Mouse (Mus musculus) kidney, postnatal 4 days (tissue): ENCODE data around the gene Cfap298.

Source experiments
- DNase-seq, 2 experiments: peaks; one replicate each; pipeline ENCODE4 v3.0.0; 2021; ENCODE audit warnings: mixed read lengths in 2 of 2

The Cfap298 gene

DNA sequence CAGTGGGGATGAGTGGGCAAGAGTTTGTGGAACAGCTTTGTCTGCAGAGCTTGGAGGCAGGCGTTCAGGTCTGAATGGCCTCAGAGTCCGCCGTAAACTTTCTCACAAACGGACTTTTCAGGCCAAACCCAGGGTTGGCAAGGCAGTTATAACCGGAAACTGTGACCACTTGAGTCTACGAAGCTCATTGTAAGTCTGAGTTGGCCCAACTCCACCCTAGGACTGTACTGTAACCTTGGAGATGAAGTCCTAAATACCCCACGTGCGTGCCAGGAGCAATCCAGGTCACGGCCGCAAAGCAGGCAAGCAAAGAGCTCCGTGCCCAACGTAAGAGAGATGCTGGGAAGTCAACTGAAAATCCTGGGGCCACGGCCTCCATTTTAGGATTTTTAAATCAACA, 23.1 kb downstream of the Cfap298 start:
- peak in 1 of 2 experiments; percentile 28 for DNase-seq

DNA sequence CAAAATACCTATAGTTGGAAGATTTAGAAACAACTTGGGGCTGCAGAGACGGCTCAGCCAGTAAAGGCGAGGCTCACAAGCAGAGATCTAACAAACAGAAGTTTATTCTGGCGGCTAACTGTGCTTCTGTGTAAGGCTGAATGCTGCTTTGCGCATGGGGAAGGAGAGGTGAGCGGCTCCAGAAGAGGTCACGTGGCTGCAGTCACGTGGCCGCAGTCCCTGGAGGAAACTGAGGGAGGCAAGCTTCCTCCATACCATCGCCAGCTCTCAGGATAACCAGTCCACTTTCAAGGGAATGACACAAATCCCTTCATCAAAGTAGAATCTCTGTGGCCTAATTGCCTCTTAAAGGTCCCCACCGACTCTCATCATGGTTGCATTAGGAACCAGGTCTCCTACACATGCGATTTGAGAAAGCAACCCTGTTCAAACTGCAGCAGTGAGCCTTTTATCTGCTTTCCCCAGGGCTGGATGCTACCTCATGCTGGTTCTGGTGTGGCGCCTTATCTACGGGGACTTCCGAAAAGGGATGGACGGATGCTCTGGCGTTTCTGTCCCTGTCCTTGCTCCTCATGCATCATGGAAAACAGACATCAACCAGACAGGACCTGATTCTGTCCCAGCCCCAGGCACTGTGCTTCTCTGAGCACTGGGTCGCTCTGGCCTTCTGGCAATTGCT, 23.9 kb downstream of the Cfap298 start:
- DNase-seq: no peak

DNA sequence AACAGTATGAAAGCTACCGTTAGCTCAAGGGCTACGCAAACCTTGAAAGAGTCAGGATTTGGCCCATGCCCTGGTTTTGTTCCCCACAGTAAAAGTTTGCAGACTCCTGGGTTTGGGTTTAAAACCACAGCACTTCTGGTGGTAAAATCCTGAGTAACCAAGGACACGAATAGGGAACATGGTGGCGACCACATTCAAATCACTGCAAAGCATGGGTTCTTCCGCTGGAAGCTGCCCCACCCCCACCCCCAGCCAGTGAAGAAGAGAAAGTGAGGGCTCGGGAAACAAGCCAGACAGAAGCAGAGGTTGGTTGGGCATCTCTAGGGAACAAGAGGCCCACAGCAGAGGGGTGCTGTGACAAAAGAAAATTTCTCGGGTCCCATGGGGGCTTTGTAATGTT, 27.7 kb downstream of the Cfap298 start:
- no peak for DNase-seq

DNA sequence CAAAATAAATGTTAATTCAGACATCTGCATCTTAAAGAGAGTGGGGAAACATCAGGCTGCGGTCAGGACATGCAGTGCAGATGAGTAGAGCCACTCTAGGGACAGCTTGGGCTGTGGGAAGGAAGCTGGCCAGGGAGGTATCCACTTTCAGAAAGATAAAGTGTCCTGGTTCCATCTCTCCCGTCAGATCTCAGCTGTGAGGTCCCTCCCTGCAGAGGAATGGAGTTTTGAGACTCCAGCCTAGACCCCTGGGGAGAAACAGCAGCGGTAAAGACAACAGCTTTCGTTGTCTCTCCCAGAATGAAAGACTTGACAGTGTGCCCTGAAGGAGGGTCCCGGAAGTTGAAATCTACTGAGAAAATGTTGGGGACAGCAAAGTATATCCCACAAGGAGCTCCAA, 31.6 kb downstream of the Cfap298 start:
- no peak for DNase-seq

DNA sequence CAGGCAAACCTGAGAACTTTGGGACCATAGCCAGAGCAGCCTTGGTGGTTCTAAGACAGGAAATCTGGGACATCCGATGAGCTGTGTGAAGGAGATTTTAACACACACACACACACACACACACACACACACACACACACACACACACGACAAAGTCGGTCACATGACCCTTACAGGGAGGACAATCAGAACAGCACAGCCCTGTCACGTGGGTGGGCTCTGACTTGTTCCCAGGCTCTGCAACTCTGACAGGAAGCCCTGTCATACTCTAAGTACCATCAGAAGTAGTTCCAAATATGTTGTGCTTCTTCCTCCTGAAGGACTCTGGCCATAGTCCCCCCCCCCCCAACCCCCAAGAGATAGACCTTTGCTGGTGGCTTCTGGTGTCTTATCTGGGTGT, 33.5 kb downstream of the Cfap298 start:
- DNase-seq: no peak

DNA sequence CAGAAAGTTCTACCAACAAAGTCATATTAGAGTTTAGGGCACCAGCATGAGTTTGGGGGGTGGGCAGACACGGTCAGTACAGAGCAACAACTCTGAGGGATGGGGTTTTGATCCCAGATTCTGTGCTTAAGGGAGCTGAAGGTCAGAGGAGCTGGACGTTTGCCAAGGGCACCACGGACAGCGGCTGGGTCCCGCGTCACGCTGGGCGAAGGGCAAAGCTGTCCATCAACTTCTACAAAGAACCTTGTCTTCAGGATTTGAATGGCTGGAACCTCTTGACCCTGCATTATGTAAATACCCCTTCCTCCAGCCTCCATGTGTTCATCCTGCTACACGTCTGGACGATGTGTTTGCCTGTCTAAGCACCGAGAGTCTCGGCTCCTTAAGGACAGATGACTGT, 35.4 kb downstream of the Cfap298 start:
- peak; percentile 37 to 58 for DNase-seq

DNA sequence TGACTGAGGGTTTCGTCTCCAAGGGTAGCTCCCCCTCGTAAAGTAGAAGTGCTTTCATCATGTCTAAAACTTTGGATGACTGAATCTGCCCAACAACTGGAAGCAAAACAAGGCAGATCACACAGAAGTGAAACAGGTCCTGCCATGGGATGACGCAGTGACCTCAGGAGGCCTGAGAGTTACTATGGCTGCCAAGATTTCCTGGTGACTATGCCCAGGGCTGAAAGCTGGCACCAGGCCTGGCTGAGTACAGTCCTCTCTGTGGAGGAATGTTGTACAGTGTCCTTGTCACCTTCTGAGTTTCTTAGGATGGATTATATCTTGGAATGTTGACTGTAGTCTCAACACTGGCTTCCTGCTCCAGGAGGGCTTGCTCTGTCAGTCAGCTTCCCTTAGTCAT, 37.3 kb downstream of the Cfap298 start:
- DNase-seq: no peak

DNA sequence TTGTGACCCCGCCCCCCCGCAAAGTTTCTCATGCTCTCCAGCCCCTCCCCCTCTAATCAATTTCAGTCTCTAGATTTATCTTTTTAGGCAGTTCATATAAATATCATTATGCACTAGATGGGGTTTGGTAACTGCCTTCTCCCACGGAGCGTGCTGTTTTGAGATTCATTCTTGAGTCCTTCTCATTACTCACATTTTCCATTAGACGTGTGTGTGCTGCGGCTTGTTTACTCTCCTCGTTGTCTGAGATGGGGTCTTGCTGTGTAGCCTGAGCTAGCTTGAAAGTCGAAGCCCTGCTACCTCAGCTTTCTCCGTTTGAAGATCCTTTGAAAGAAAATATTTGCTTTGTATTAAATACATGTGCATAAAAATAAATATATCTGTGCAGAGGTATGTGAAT, 41.1 kb downstream of the Cfap298 start:
- no peak for DNase-seq

DNA sequence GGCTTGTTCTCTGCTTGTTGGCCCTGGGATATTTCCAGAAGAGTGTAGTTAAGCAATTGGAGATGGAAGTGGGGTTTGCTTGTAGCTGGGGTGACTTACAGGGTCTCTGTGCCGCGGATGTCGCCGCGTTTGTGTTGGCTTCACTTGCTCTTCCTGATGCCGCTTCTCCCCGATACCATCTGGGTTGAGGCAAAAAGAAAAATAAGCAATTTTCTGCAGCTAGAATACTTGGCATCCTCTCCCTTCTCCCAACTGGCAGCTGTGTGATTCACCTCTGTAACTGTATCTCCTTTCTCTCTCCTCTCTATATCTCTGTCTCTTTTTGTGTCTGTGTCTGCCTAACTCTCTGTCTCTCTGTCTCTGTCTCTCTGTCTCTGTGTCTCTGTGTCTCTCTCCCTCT, 41.9 kb downstream of the Cfap298 start:
- DNase-seq: no peak

DNA sequence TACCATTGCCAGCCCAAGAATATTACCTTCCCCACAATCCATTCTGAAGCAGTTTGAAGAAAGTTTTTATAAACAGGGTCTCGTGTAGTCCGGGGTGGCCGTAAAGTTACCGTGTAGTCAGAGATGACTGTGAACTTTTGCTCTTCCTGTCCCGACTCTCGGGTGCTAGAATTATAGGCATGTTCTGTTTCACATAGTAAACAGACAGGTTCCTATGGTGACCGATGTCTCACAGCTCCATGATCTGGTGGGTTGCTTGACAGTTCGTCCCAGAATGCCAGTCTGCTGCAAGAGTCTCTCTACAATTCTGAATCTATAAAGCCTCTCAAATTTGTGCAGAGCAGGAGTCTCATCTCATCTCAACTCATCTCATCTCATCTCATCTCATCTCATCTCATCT, 42.8 kb downstream of the Cfap298 start:
- DNase-seq: no peak

DNA sequence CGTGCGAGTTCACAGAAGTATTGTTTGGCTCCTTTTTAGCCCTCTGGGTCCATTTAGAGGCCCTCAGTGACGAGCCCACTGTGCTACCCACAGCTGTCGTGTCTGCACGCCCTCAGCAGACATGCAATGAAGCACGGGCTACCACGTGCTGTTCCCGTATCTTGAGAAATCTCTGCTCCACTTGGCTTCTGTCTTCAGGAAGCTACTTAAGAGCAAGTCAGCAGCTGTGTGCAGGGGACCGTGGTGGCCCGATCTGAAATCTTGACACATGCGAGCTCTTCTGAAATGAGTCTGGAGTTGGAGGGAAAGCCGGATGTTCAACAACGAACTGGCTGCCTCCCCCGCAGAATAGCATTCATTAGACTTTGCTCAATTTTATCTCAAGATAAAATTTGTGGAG, 43.3 kb downstream of the Cfap298 start:
- DNase-seq: peak; percentile 58 to 72

DNA sequence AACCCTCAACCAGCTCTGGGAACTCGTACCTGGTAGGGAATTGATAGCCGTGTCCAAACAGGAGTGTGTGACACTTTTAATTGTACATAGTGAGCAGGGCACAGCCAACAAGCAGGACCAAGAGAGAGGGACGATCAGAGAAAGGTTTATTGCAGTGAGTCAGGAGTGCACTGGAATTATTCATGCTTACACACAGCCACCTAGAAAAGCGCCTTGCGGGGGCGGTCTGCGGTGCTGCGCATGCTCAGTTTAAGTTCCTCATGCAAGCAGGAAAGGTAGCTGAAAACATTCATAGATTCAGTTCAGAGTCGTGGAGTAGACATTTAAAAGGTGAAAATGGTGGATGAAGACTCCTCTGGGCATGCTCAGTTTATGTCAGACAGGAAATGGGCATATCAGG, 44.2 kb downstream of the Cfap298 start:
- DNase-seq: no peak

DNA sequence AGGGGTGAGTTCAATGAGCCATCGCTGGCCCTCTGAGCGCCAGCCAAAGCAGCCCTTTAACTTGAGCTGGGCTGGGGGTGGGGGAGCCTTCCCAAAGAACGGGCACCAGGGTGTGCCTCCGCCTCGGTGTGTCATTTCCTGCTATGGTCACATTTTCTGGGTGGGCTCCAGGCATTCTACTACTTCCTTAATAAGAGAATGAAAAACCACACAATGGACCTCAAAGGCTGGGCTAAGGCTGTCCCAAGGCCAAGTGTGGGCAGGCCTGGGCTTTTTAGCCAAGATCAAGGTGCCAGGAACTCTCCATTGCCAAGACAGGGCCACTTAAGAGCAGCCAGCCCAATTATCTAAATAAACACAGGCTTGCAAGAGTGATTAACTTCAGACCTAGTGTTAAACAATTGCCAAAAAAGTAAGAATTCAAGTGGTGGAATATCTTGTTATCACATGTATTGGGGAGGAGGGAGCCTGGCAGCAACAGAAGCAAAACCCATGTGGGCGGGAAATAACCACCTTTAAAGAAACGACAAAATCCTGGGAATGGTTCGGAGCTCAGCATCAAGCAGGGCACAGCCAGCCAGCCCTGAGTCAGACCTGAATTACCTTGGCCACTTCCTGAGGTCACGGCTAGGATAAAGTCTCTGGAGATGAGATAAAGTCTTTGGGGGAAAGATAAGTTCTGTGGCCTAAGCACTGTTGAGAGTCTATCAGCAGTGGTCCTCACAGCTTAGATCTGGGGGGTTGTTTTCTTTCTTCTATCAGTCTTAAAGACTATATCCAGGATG, 48.9 kb downstream of the Cfap298 start:
- peak; percentile 26 to 59 for DNase-seq

DNA sequence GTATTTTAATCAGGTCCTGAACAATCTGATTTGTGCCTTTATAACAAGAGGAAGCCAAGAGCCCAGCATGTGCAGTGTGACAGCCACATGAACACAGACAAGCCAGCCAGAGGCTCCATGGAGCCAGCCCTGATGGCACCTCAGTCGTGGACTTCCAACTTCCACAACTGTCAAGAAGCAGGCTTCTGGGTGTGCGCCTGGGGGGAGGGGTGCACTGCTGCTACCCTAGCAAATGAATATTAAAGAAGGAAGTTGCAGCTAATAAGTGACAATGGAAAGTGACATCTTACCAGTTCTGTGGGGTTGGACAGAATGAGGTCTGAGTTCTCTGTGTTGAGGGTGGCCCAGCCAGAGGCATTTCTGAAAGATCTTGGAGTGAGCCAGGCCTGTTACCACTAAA, 49.6 kb downstream of the Cfap298 start:
- no peak for DNase-seq

DNA sequence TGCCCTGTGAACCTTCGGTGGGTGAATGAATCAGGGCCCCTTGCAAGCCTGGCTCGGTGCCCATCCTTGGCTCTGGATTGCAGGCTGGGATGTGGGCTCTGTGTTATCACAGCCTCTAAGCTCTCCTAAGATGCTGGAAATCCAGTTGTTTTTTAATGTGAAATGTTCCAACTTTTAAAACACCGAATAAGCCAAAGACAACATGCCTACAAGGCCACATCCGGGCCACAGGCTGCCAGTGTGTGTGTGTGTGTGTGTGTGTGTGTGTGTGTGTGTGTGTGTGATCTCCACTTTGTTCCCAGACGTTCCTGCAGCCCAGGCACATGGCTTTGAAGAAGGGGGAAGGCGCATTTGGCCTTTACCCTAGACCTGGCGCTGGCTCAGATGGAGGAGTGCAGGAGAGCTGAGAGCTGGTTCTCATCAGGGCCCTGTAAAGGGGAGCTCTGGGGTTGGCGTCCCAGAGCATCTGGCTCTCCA, 52.4 kb downstream of the Cfap298 start:
- peak; percentile 50 to 58 for DNase-seq

DNA sequence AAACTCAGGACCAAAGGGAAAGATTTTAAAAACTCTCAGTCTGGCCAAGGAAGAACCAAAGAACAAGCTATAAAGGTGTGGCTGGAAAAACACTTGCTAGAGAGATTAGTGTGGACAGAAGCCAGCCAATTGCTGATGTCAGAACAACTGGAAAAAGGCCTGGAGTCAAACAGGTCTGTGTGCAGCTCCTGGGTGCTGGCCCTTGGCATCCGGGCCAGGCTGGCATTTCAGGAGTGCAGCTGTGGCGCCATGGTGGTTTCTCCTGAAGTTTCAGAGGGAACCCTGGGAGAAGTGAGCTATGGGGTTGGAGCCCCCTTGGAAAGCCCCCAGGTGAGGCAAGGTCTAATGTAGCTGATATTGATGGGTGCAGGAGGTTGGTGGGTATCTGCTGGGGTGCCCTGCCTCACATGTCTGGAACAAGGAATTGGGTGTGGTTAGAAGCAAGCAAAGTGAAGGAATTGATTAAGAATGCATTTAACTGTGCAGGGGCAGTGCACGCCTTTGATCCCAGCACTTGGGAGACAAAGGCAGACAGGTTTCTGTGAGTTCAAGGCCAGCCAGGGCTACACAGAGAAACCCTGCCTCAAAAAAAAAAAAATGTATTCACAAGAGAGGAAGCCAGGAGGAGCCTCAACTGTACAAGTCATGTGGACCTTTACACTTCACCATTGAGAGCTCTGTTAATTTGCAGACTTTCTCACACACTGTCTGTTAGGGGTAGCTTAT, 56.6 kb downstream of the Cfap298 start:
- DNase-seq: no peak
